Mouse (Mus musculus): ENCODE measurements around the gene Wdr13. TPM values are rescaled to one million over a fixed set of nuclear protein-coding genes. Genes with fewer than 3 reads are reported as not detected.
A peak's percentile ranks its signal among the peaks of the same experiment; 100 is the strongest.

Wdr13 gene
- 23.3 and 35.6 TPM in 2 replicates for polyA plus RNA-seq (2011; ENCODE audit: insufficient read depth, insufficient read length, low replicate concordance, missing spikeins)

- TF ChIP-seq CTCF (IDR thresholded peaks at IDR 0.05; ENCODE audit: control insufficient read depth, insufficient read depth, low read length) (no peak), POLR2A (IDR thresholded peaks at IDR 0.05; ENCODE audit: borderline replicate concordance, control insufficient read depth, low read depth, low read length) (peak; percentile 87; the same call in 1 of the 2 replicates)
- 9% methylated on average over 38 of the region's 40 CpGs for WGBS
- peak within 1 kb of the TSS; percentile 99 for H3K27ac ChIP-seq (ENCODE audit: control insufficient read depth, insufficient read depth, low read depth, low read length, poor library complexity)
- no peaks in the 10 kb centered on the region; the same call in 1 of the 2 replicates for H3K4me1 ChIP-seq (ENCODE audit: control insufficient read depth, insufficient read depth, low read length)
- H3K4me3 ChIP-seq (replicated peaks; ENCODE audit: control insufficient read depth, low read depth, low read length), result peak within 1 kb of the TSS; percentile 86
These were observed at the start of gene Wdr13 for GRCm38 (mm10) chrX:8132017-8132976. Gene Wdr13, minus strand, starts transcription at chrX:8132892.

GRCm38 (mm10) chrX:8179646-8180045, 47.0 kb upstream of the Wdr13 start:
- Histone ChIP-seq H3K27ac (ENCODE audit: control insufficient read depth, insufficient read depth, low read depth, low read length, poor library complexity) (no peak overlapping the region), H3K4me1 (ENCODE audit: control insufficient read depth, insufficient read depth, low read length) (no peaks in the 10 kb centered on the region; the same call in 1 of the 2 replicates), H3K4me3 (replicated peaks; ENCODE audit: control insufficient read depth, low read depth, low read length) (no peak overlapping the region)
- TF ChIP-seq CTCF (IDR thresholded peaks at IDR 0.05; ENCODE audit: control insufficient read depth, insufficient read depth, low read length) (no peak), POLR2A (IDR thresholded peaks at IDR 0.05; ENCODE audit: borderline replicate concordance, control insufficient read depth, low read depth, low read length) (no peak)
- 65% methylated on average over 5 of the region's 5 CpGs for WGBS

- H3K27ac ChIP-seq (ENCODE audit: control insufficient read depth, insufficient read depth, low read depth, low read length, poor library complexity), result no peak overlapping the region
- no peak overlapping the region for H3K4me3 ChIP-seq (replicated peaks; ENCODE audit: control insufficient read depth, low read depth, low read length)
- no peak for TF ChIP-seq POLR2A (IDR thresholded peaks at IDR 0.05; ENCODE audit: borderline replicate concordance, control insufficient read depth, low read depth, low read length)
- TF ChIP-seq CTCF (IDR thresholded peaks at IDR 0.05; ENCODE audit: control insufficient read depth, insufficient read depth, low read length), result no peak
- H3K4me1 ChIP-seq (ENCODE audit: control insufficient read depth, insufficient read depth, low read length), result no peaks in the 10 kb centered on the region; the same call in 1 of the 2 replicates
- 89% methylated on average over 2 of the region's 2 CpGs for WGBS
These were observed 46.2 kb upstream of the Wdr13 start for GRCm38 (mm10) chrX:8178871-8179270.

GRCm38 (mm10) chrX:8175504-8176385, 43.1 kb upstream of the Wdr13 start, which contains the start of gene Tbc1d25:
Gene Tbc1d25, minus strand, starts transcription at chrX:8176181.
- H3K27ac ChIP-seq (ENCODE audit: control insufficient read depth, insufficient read depth, low read depth, low read length, poor library complexity), result peak within 1 kb of the TSS; percentile 86
- 11% methylated on average over 56 of the region's 56 CpGs for WGBS
- peak within 1 kb of the TSS; percentile 94 for H3K4me3 ChIP-seq (replicated peaks; ENCODE audit: control insufficient read depth, low read depth, low read length)
- no peaks in the 10 kb centered on the region; the same call in 1 of the 2 replicates for H3K4me1 ChIP-seq (ENCODE audit: control insufficient read depth, insufficient read depth, low read length)
- peak; percentile 52; the same call in 1 of the 2 replicates for TF ChIP-seq POLR2A (IDR thresholded peaks at IDR 0.05; ENCODE audit: borderline replicate concordance, control insufficient read depth, low read depth, low read length)
- peak; percentile 29; the same call in 1 of the 2 replicates for TF ChIP-seq CTCF (IDR thresholded peaks at IDR 0.05; ENCODE audit: control insufficient read depth, insufficient read depth, low read length)

- H3K4me1 ChIP-seq (ENCODE audit: control insufficient read depth, insufficient read depth, low read length), result no peaks in the 10 kb centered on the region; the same call in 1 of the 2 replicates
- WGBS, result 8% methylated on average over 4 of the region's 4 CpGs
- TF ChIP-seq CTCF (IDR thresholded peaks at IDR 0.05; ENCODE audit: control insufficient read depth, insufficient read depth, low read length) (no peak), POLR2A (IDR thresholded peaks at IDR 0.05; ENCODE audit: borderline replicate concordance, control insufficient read depth, low read depth, low read length) (no peak)
- H3K4me3 ChIP-seq (replicated peaks; ENCODE audit: control insufficient read depth, low read depth, low read length), result peak overlapping the region; percentile 94
- peak overlapping the region; percentile 86; the same call in 1 of the 2 replicates for H3K27ac ChIP-seq (ENCODE audit: control insufficient read depth, insufficient read depth, low read depth, low read length, poor library complexity)
These were observed 42.4 kb upstream of the Wdr13 start for GRCm38 (mm10) chrX:8175169-8175503.

- Histone ChIP-seq H3K27ac (ENCODE audit: control insufficient read depth, insufficient read depth, low read depth, low read length, poor library complexity) (peak overlapping the region; percentile 41; the same call in 1 of the 2 replicates), H3K4me1 (ENCODE audit: control insufficient read depth, insufficient read depth, low read length) (peaks cover 2% of the 10 kb centered on the region), H3K4me3 (replicated peaks; ENCODE audit: control insufficient read depth, low read depth, low read length) (no peak overlapping the region)
- WGBS, result 67% methylated on average over 8 of the region's 10 CpGs
- TF ChIP-seq CTCF (IDR thresholded peaks at IDR 0.05; ENCODE audit: control insufficient read depth, insufficient read depth, low read length), result no peak
These were observed 35.3 kb upstream of the Wdr13 start for GRCm38 (mm10) chrX:8167716-8168647.

- no peak overlapping the region for H3K27ac ChIP-seq (ENCODE audit: control insufficient read depth, insufficient read depth, low read depth, low read length, poor library complexity)
- WGBS, result 86% methylated on average over 4 of the region's 4 CpGs
- H3K4me1 ChIP-seq (ENCODE audit: control insufficient read depth, insufficient read depth, low read length), result peaks cover 2% of the 10 kb centered on the region
- no peak overlapping the region for H3K4me3 ChIP-seq (replicated peaks; ENCODE audit: control insufficient read depth, low read depth, low read length)
- TF ChIP-seq CTCF (IDR thresholded peaks at IDR 0.05; ENCODE audit: control insufficient read depth, insufficient read depth, low read length), result no peak
- no peak for TF ChIP-seq POLR2A (IDR thresholded peaks at IDR 0.05; ENCODE audit: borderline replicate concordance, control insufficient read depth, low read depth, low read length)
These were observed 31.8 kb upstream of the Wdr13 start for GRCm38 (mm10) chrX:8164471-8164870.

Measured in bone marrow, adult 2 months (tissue).